Mouse (Mus musculus): ENCODE data around the gene Lpar2.

Gene Lpar2

DNA sequence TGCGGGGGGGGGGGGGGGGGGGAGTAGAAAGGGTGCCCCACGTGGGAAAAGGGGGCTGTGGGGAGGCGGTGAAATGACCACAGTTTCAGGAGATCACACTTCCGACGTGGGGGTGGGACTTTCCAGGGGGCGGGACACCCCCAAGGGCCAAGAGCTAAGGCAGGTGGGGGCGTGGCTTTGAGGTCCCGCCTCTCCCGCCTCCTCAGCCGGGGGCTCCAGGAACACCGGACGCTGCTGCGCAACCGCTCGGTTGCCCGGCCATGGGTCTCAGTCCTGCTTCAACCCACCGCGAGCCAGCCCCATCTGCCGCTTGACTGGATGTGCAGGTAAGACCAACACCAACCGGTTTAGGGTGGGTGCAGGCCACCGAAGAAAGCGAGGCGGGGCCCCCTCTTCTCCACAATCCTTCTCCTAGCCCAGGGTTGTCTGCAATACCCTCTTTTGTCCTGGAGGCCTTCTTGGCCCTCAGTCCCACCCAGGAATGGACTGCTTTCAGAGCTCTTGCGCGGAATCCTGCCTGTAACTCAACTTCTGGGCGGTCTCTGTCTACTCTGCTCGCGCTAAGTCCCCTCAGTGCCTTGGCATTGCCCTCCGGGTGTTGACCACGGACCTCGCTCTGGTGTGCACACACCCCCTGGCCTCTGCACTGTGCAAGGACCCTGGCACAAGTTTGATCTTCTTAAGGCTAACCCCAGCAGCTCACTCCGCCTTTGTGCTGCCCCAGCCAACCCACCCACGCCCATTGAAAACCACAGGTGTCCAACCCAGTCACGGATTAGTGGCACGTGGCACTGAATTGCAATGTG is at the start of gene Lpar2:
Lpar2 (plus strand) TSS at position 44 of the 806 bp plus-strand sequence.
- DNase-seq (ENCODE audit: low read depth), result no peak

GRCm38 (mm10) chr8:69774503-69775148 is 47.6 kb upstream of the Lpar2 start, which contains the start of gene Gm20422:
TSS of gene Gm20422 (minus strand) at chr8:69774886.
- DNase-seq (ENCODE audit: low read depth), result peak; percentile 98

DNA sequence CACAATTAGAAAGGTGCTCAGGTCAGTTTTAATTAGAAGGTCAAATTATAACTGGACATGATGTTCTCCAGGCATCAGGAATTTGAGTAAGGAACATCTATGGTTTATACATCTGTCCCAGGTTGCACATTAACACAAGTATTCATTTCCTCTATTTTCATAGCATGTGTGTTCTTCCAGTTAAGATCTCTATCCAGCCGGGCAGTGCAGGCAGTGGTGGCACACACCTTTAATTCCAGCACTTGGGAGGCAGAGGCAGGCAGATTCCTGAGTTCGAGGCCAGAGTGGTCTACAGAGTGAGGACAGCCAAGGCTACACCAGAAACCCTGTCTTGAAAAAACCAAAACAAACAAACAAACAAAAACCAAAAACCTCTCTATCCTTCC is 47.1 kb upstream of the Lpar2 start:
- DNase-seq (ENCODE audit: low read depth), result no peak

GRCm38 (mm10) chr8:69777111-69777510 is 45.1 kb upstream of the Lpar2 start:
- DNase-seq (ENCODE audit: low read depth), result no peak

- DNase-seq (ENCODE audit: low read depth), result no peak
These were observed 33.1 kb upstream of the Lpar2 start for GRCm38 (mm10) chr8:69789105-69789504.

DNA sequence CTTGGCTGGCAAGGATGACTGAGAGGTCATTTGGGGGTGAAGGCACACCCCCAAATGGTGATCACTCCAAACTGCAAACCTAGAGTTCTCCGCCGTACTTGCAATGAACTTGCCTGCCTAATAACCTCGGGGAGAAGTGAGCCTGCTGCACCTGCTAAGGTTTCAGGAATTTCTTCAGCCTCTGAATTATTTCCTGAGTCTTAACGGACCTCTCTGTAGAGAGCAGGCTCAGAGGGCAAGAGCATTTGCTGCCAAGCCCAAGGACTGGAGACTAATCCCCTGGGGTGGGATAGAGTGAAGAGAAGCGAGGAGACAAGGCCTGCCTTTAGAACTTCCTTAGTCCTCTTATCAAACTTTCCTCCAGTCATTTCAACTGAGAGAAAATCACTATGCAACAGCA is 32.5 kb upstream of the Lpar2 start:
- DNase-seq (ENCODE audit: low read depth), result no peak

GRCm38 (mm10) chr8:69790364-69790763 is 31.9 kb upstream of the Lpar2 start:
- no peak for DNase-seq (ENCODE audit: low read depth)

DNA sequence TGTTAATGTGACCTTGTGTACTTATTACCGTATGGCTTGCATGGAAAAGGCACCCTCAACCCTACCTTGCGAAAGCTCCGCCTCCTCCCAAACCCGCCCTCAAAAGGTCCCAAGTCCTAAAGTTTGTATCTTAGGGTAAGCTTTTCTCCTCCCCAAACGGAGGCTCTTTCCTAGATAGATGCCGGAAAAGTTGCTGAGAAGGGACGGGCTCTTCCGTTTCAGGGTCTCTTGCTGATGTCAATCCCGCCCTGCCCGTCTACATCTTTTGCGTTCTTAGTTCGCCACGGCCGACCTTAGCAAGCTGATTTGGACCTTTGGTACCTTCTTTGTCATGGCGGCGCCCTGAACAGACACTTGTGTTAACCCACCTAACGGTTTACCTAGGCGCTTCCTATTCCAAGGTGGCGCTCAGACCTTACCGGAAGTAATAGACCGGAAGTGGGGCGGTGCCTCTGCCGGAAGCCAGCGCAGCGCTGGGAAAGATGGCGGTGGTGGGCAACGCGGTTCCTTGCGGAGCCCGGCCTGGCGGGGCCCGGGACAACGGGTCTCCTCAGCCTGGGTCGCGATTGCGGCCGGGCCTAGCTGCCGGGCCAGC is 31.4 kb upstream of the Lpar2 start, which contains the start of the genes Atp13a1 and Zfp866:
Atp13a1 (plus strand) TSS at position 391 of the 595 bp plus-strand sequence.
Zfp866 (minus strand) TSS at position 406 of the 595 bp plus-strand sequence.
- DNase-seq (ENCODE audit: low read depth), result peak; percentile 83

- DNase-seq (ENCODE audit: low read depth), result no peak
These were observed 30.7 kb upstream of the Lpar2 start for GRCm38 (mm10) chr8:69791415-69792068.

DNA sequence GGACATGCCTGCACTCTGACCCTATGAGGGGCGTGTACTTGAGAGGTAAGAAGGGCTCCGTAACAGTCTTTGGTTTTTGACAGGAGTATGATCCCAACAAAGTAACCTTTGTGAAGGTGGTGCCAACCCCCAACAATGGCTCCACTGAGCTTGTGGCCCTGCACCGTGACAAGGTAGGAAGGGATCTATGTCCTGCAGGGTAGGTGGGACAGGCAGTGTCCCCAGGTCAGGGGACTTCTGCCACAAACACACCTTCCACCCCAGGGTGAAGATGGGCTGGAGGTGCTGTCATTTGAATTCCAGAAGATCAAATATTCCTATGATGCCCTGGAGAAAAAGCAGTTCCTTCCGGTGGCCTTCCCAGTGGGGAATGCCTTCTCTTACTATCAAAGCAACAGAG is 28.6 kb upstream of the Lpar2 start:
- DNase-seq (ENCODE audit: low read depth), result no peak

GRCm38 (mm10) chr8:69794096-69794495 is 28.1 kb upstream of the Lpar2 start:
- no peak for DNase-seq (ENCODE audit: low read depth)

GRCm38 (mm10) chr8:69794901-69795300 is 27.3 kb upstream of the Lpar2 start:
- DNase-seq (ENCODE audit: low read depth), result no peak

DNA sequence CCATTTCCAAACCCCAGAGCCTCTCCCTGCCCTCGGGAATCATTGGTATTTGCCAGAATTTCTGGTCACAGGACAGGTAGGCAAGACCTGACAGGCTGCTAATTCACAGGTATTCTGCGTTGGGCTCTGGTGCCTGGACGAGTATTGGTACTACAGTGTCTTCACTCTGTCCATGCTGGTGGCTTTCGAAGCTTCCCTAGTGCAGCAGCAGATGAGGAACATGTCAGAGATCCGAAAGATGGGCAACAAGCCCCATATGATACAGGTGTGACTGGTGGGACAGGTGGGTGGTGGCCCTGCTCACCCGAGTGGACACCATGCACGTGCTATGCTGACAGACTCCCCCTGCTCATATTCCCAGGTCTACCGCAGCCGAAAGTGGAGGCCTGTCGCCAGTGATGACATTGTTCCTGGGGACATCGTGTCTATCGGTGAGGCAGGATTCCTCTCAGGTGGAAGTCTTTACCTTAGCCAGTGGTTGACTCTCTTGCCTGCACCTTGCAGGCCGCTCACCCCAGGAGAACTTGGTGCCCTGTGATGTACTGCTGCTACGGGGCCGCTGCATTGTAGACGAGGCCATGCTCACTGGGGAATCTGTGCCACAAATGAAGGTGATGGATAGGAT is 25.4 kb upstream of the Lpar2 start:
- DNase-seq (ENCODE audit: low read depth), result no peak

DNA sequence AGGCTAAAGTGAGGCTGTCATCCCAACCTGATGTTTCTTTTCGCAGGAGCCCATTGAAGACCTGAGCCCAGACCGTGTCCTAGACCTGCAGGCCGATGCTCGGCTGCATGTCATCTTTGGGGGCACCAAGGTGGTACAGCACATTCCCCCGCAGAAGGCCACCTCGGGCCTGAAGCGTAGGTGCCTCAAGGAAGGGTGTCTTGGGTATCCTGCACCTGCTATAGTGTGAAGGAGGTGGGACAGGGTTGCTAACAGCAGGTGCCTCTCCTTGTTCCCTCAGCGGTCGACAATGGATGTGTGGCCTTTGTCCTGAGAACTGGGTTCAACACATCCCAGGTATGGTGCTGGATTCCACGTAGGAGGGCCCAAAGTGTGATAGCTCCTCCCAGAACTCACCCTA is 24.6 kb upstream of the Lpar2 start:
- no peak for DNase-seq (ENCODE audit: low read depth)

DNA sequence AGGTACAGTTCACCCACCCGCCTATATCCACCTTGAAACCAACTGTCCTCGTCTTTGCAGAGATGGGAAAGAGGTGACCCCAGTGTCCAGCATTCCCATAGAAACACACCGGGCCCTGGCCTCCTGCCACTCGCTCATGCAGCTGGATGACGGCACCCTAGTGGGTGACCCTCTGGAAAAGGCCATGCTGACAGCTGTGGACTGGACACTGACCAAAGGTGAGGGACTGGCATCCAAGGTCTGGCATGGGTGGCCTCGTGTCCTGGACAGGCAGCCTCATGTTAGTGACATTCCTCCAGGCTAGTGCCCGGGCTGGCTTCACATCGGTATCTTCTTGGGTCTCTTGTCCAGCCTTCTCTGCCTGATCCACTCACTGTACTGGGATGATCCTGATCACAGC is 23.0 kb upstream of the Lpar2 start:
- no peak for DNase-seq (ENCODE audit: low read depth)

DNA sequence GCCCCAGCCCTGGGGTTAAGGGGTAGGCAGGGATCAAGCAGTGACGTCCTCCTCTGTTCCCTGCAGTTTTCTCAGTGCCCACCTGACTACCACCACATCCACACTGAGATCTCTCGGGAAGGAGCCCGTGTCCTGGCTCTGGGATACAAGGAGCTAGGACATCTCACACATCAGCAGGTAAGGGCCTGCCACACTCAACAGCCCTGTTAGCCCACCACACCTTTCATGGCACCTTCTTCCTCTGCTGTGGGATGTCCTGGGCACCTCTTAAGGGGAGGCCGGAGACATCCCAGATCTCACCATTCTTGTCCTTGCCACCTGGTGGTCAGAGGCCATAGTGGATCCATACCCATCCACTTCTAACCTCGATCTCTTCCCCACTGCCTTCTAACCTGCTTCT is 22.3 kb upstream of the Lpar2 start:
- DNase-seq (ENCODE audit: low read depth), result no peak

DNA sequence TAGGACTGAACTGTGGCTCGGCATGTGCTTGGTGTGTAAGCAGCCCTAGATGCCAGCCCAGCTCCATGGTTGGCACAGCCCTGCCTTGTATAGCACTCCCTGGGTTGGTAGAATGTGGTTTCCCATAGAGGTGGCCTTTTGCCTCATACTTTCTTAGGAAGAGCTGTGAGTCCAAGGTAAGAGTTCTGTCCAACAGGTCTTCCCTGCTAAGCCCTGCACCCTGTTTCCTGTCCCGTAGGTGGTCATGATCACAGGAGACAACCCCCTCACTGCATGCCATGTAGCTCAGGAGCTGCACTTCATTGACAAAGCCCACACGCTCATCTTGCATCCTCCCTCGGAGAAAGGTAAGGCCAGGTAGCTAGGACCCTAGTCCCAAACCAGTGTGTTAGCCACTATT is 20.4 kb upstream of the Lpar2 start:
- no peak for DNase-seq (ENCODE audit: low read depth)

DNA sequence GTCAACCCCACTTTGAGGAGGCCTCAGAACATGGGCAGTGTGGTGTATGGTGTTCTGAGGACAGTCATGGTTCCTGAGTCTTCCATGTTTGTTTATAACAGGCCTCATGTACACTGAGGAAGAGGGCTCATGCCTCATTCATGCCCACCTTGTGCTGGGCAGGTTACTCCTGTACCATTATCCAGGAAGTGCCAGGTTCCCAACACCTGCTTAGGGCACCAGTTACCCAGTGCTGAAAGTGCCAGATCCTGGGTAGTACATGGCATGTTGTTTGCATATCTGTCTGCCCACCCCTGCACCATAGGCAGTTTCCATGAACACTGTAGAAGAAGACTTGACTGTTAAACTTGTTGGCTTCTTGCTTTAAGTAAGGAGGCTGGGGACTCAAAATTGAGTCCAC is 20.0 kb upstream of the Lpar2 start:
- DNase-seq (ENCODE audit: low read depth), result no peak

DNA sequence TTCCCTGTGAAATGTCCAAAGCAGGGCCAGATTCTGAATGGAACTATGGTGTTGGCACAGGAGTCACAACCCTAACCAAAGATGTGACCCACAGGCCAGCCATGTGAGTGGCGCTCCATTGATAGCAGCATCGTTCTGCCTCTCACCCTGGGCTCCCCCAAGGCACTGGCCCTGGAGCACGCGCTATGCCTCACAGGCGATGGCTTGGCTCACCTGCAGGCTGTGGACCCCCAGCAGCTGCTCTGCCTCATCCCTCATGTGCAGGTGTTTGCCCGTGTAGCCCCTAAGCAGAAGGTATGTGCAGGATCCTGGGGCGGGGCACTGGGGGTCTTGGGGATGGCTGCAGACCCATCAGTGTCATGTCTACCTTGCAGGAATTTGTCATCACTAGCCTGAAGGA is 18.9 kb upstream of the Lpar2 start:
- no peak for DNase-seq (ENCODE audit: low read depth)

DNA sequence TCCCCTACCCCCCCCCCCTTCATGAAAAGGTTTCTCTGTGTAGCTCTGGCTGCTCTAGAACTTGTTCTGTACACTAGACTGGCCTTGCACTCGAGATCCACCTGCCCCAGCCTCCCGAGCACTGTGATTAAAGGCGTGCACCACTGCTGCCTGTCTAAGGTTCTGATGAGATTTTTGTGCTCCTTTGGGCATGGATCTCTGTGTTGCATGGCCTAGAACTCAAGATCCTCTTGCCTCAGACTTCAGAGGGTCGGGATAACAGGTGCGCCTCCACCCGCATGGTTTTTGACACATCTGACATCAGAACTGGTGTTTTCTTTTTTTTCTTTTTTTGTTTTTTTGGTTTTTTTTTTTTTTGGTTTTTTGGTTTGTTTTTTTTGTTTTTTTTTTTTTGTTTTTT is 17.7 kb upstream of the Lpar2 start:
- DNase-seq (ENCODE audit: low read depth), result no peak

DNA sequence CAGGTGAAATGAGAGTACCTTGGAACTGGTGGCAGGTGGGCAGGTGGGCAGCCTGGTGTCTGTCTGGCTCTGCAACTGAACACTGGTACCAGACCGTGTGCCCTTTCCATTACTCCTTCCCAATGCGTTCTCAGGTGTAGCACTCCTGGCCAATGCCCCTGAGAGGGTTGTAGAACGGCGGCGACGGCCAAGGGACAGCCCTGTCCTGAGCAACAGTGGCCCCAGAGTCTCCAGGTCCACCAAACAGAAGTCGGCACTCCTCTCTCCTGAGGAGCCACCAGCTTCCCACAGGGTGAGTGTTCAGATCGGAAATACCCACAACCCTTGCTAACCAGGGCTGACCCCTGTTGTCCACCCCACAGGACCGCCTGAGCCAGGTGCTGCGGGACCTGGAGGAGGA is 17.1 kb upstream of the Lpar2 start:
- DNase-seq (ENCODE audit: low read depth), result no peak

- no peak for DNase-seq (ENCODE audit: low read depth)
These were observed 16.7 kb upstream of the Lpar2 start for GRCm38 (mm10) chr8:69805491-69805890.
